Mouse (Mus musculus) lung, adult 2 months (tissue): Measurements from ENCODE around the gene Cox7a2l. TPM values are rescaled to one million over a fixed set of nuclear protein-coding genes. Genes with fewer than 3 reads are reported as not detected.
A peak's percentile ranks its signal among the peaks of the same experiment; 100 is the strongest.

Source experiments
- DNase-seq: peaks from one replicate; pipeline ENCODE4 v3.0.0; 2022
- H3K4me1 ChIP-seq: fragments of 200-500 bp; 2 replicates; pipeline ENCODE4 v1.6.1; 2011; ENCODE audit warnings: low read length; ENCODE audit not compliant: control insufficient read depth, insufficient read depth
- H3K4me3 ChIP-seq: fragments of 200-500 bp; replicated peaks from 2 replicates; pipeline ENCODE3; 2011; ENCODE audit warnings: low read depth, mild to moderate bottlenecking, control low read depth, low read length; ENCODE audit errors: extremely low read depth
- CTCF ChIP-seq: fragments of 200-500 bp; IDR thresholded peaks from 2 replicates; pipeline ENCODE4 v1.5.1; 2011; ENCODE audit warnings: mild to moderate bottlenecking, low read length, control low read depth; ENCODE audit not compliant: insufficient read depth
- POLR2A ChIP-seq: fragments of 200-500 bp; IDR thresholded peaks from 2 replicates; pipeline ENCODE4 v1.6.1; 2011; ENCODE audit warnings: low read depth, mild to moderate bottlenecking, control low read depth, low read length, borderline replicate concordance; ENCODE audit errors: extremely low read depth
- WGBS: fragments of 180-500 bp; shearing (Covaris S2); methylation state at CpG from one replicate; pipeline ENCODE4 v1.1.7; 2018; 5-methylcytosine and 5-hydroxymethylcytosine counted together
- polyA plus RNA-seq: library from polyadenylated mRNA; depleted of rRNA; stranded (reverse); fragments of >200 nt; gene quantifications from 2 replicates; pipeline ENCODE4 v1.2.3, GENCODE M21; 2012

The Cox7a2l gene
- polyA plus RNA-seq, 1 experiment, result 96.7 TPM

- TF ChIP-seq POLR2A (no peak), CTCF (no peak)
Measured at GRCm38 (mm10) chr17:83513655-83514212, 3.4 kb downstream of the Cox7a2l start.

GRCm38 (mm10) chr17:83512130-83512529, 5.0 kb downstream of the Cox7a2l start:
- no peak for DNase-seq
- H3K4me3 ChIP-seq, result no peak overlapping the region
- 82% methylated on average over 3 of the region's 3 CpGs for WGBS
- H3K4me1 ChIP-seq, result peaks cover 8% of the 10 kb centered on the region; the same call in 1 of the 2 replicates
- TF ChIP-seq POLR2A (no peak), CTCF (no peak)

More at GRCm38 (mm10) chr17:83513655-83514212, 3.4 kb downstream of the Cox7a2l start:
- WGBS, result under 1% methylated on average over 24 of the region's 24 CpGs
- H3K4me3 ChIP-seq, result peak overlapping the region; percentile 90
- H3K4me1 ChIP-seq, result peaks cover 8% of the 10 kb centered on the region; the same call in 1 of the 2 replicates
- DNase-seq, result no peak

GRCm38 (mm10) chr17:83503693-83504092, 13.4 kb downstream of the Cox7a2l start:
- TF ChIP-seq CTCF, result no peak
- TF ChIP-seq POLR2A, result no peak
- Histone ChIP-seq H3K4me1 (no peaks in the 10 kb centered on the region), H3K4me3 (no peak overlapping the region)
- DNase-seq, result no peak
- WGBS, result 77% methylated on average over 2 of the region's 2 CpGs

- Histone ChIP-seq H3K4me3 (no peak overlapping the region), H3K4me1 (no peaks in the 10 kb centered on the region)
- TF ChIP-seq POLR2A (no peak), CTCF (no peak)
- DNase-seq, result no peak
- WGBS, result 91% methylated on average over 4 of the region's 4 CpGs
Measured at GRCm38 (mm10) chr17:83499692-83500091, 17.4 kb downstream of the Cox7a2l start.

GRCm38 (mm10) chr17:83498889-83499288, 18.2 kb downstream of the Cox7a2l start:
- H3K4me3 ChIP-seq, result no peak overlapping the region
- 94% methylated on average over 5 of the region's 5 CpGs for WGBS
- TF ChIP-seq CTCF, result no peak
- TF ChIP-seq POLR2A, result no peak
- DNase-seq, result no peak
- H3K4me1 ChIP-seq, result no peaks in the 10 kb centered on the region

- H3K4me1 ChIP-seq, result no peaks in the 10 kb centered on the region
- 66% methylated on average over 3 of the region's 3 CpGs for WGBS
- no peak overlapping the region for H3K4me3 ChIP-seq
- no peak for DNase-seq
- TF ChIP-seq CTCF (no peak), POLR2A (no peak)
Measured at GRCm38 (mm10) chr17:83487762-83488161, 29.4 kb downstream of the Cox7a2l start.

- 75% methylated on average over 2 of the region's 2 CpGs for WGBS
- H3K4me3 ChIP-seq, result no peak overlapping the region
- no peak for DNase-seq
- TF ChIP-seq POLR2A, result no peak
- TF ChIP-seq CTCF, result no peak
- no peaks in the 10 kb centered on the region for H3K4me1 ChIP-seq
Measured at GRCm38 (mm10) chr17:83483784-83484183, 33.3 kb downstream of the Cox7a2l start.

GRCm38 (mm10) chr17:83482817-83483536, 34.2 kb downstream of the Cox7a2l start:
- DNase-seq, result no peak
- H3K4me1 ChIP-seq, result no peaks in the 10 kb centered on the region
- WGBS, result 90% methylated on average over 7 of the region's 7 CpGs
- TF ChIP-seq POLR2A (no peak), CTCF (no peak)
- no peak overlapping the region for H3K4me3 ChIP-seq

GRCm38 (mm10) chr17:83481551-83481950, 35.6 kb downstream of the Cox7a2l start:
- WGBS, result 78% methylated on average over 7 of the region's 7 CpGs
- no peak for DNase-seq
- H3K4me1 ChIP-seq, result no peaks in the 10 kb centered on the region
- no peak for TF ChIP-seq POLR2A
- no peak for TF ChIP-seq CTCF
- no peak overlapping the region for H3K4me3 ChIP-seq

- Histone ChIP-seq H3K4me3 (no peak overlapping the region), H3K4me1 (no peaks in the 10 kb centered on the region)
- TF ChIP-seq POLR2A (no peak), CTCF (no peak)
- WGBS, result 92% methylated on average over 12 of the region's 12 CpGs
- DNase-seq, result no peak
Measured at GRCm38 (mm10) chr17:83477089-83477488, 40.0 kb downstream of the Cox7a2l start.
